8 mouse cellular contexts compared by ENCODE assay signal in the genomic region with DNA sequence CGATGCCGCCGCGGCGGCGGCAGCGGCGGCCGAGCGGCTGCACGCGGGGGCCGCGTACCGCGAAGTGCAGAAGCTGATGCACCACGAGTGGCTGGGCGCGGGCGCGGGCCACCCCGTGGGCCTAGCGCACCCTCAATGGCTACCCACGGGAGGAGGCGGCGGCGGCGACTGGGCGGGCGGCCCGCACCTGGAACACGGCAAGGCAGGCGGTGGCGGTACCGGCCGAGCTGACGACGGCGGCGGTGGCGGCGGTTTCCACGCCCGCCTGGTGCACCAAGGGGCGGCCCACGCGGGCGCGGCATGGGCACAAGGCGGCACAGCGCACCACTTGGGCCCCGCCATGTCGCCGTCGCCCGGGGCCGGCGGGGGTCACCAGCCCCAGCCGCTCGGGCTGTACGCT. TPM values are rescaled to one million over a fixed set of nuclear protein-coding genes. Genes with fewer than 3 reads are reported as not detected.
DNase-seq lines count a peak whose midpoint lies in the region; ATAC-seq and TF ChIP-seq lines count a peak whose summit lies in the region.

No protein-coding gene starts in this region.

- H3K4me3 ChIP-seq in lung, embryonic 15.5 days: peak overlapping the region; percentile 60
- peak overlapping the region; percentile 43 for H3K4me3 ChIP-seq in hindbrain, postnatal 0 days (ENCODE audit: low read length)
- peak overlapping the region; percentile 51 for H3K4me3 ChIP-seq in midbrain, postnatal 0 days (ENCODE audit: low read depth, low read length)

- TF ChIP-seq CTCF in hindbrain, postnatal 0 days (IDR thresholded peaks at IDR 0.05; ENCODE audit: low read depth): no peak
- no peak for TF ChIP-seq CTCF in midbrain, postnatal 0 days (IDR thresholded peaks at IDR 0.05)

- no peaks in the 10 kb centered on the region for H3K36me3 ChIP-seq in lung, embryonic 15.5 days
- H3K36me3 ChIP-seq in hindbrain, postnatal 0 days (ENCODE audit: insufficient read depth, low read length): no peaks in the 10 kb centered on the region
- no peaks in the 10 kb centered on the region for H3K36me3 ChIP-seq in midbrain, postnatal 0 days (ENCODE audit: insufficient read depth, low read length)

- peak overlapping the region; percentile 97 for H3K4me2 ChIP-seq in lung, embryonic 15.5 days
- peak overlapping the region; percentile 75 for H3K4me2 ChIP-seq in hindbrain, postnatal 0 days (ENCODE audit: low read depth, low read length)
- H3K4me2 ChIP-seq in midbrain, postnatal 0 days (ENCODE audit: low read depth, low read length, poor library complexity, severe bottlenecking): peak overlapping the region; percentile 80

- H3K9ac ChIP-seq in lung, embryonic 15.5 days: no peak overlapping the region
- peak overlapping the region; percentile 40; the same call in 1 of the 2 replicates for H3K9ac ChIP-seq in hindbrain, postnatal 0 days (replicated peaks; ENCODE audit: low read length)
- H3K9ac ChIP-seq in midbrain, postnatal 0 days (replicated peaks; ENCODE audit: low read length, poor library complexity, severe bottlenecking): peak overlapping the region; percentile 60

- peaks cover 34% of the 10 kb centered on the region for H3K4me1 ChIP-seq in lung, embryonic 15.5 days
- H3K4me1 ChIP-seq in hindbrain, postnatal 0 days (ENCODE audit: insufficient read depth, low read length): no peaks in the 10 kb centered on the region; the same call in 1 of the 2 replicates
- H3K4me1 ChIP-seq in midbrain, postnatal 0 days (ENCODE audit: insufficient read depth, low read length): no peaks in the 10 kb centered on the region

- peak; percentile 27 for DNase-seq in adrenal gland, adult 2 months
- DNase-seq in adrenal gland, postnatal 25 days: no peak
- DNase-seq in lung, adult 18-20 months: no peak
- no peak for DNase-seq in hindbrain, postnatal 0 days (ENCODE audit: low spot score)
- DNase-seq in midbrain, postnatal 0 days (ENCODE audit: low spot score): no peak
- no peak for DNase-seq in ovary, adult 18-20 months (ENCODE audit: low spot score)
- DNase-seq in gastrocnemius, postnatal 25 days: no peak

- no peak for ATAC-seq in lung, embryonic 15.5 days (ENCODE audit: borderline replicate concordance, extremely low read depth, low FRiP score, low TSS enrichment)
- ATAC-seq in hindbrain, postnatal 0 days: peak; percentile 25
- ATAC-seq in midbrain, postnatal 0 days (ENCODE audit: low FRiP score): peak; percentile 10; the same call in 1 of the 2 replicates

- H3K27me3 ChIP-seq in lung, embryonic 15.5 days: peaks cover 100% of the 10 kb centered on the region
- H3K27me3 ChIP-seq in hindbrain, postnatal 0 days (ENCODE audit: insufficient read depth, low read length): peaks cover 65% of the 10 kb centered on the region
- H3K27me3 ChIP-seq in midbrain, postnatal 0 days (ENCODE audit: insufficient read depth, low read length): peaks cover 18% of the 10 kb centered on the region; the same call in 1 of the 2 replicates

- no peak overlapping the region for H3K27ac ChIP-seq in lung, embryonic 15.5 days
- H3K27ac ChIP-seq in hindbrain, postnatal 0 days: no peak overlapping the region
- H3K27ac ChIP-seq in midbrain, postnatal 0 days (ENCODE audit: low read depth, low read length): 0 out of 2 replicates have a peak overlapping the region, but pooled peaks have one; percentile 18

- WGBS in lung, embryonic 15.5 days: 2% methylated on average over 48 of the region's 61 CpGs
- under 1% methylated on average over 41 of the region's 61 CpGs for WGBS in hindbrain, postnatal 0 days
- under 1% methylated on average over 43 of the region's 61 CpGs for WGBS in midbrain, postnatal 0 days

- H3K9me3 ChIP-seq in lung, embryonic 15.5 days: no peaks in the 10 kb centered on the region
- H3K9me3 ChIP-seq in hindbrain, postnatal 0 days (ENCODE audit: low read length): no peaks in the 10 kb centered on the region
- no peaks in the 10 kb centered on the region for H3K9me3 ChIP-seq in midbrain, postnatal 0 days (ENCODE audit: low read length)

RNA-seq across cellular contexts. Expression of a gene that starts 1.2 kb away (rescaled TPM):
- total RNA-seq in adrenal gland, adult 2 months (2021): under 1 TPM in 1 of 2 experiments, not detected in 1; 0.10 TPM
- polyA plus RNA-seq in adrenal gland, adult 2 months (2012; rRNA removed): 0.15 and 0.26 TPM in 2 replicates
- total RNA-seq in adrenal gland, postnatal 25 days (2021): not detected in 2 replicates
- polyA plus RNA-seq in lung, embryonic 15.5 days (2015; fragmentation: Nextera tagmentation; extraction: Ambion mirVana): 0.06 and 0.14 TPM in 2 replicates
- total RNA-seq in hindbrain, postnatal 0 days (2014; rRNA removed): 4.8 and 7.0 TPM in 2 replicates
- 4.1 and 6.3 TPM in 2 replicates for polyA plus RNA-seq in hindbrain, postnatal 0 days (2015; fragmentation: Nextera tagmentation; extraction: Ambion mirVana)
- 17.7 and 19.8 TPM in 2 replicates for total RNA-seq in midbrain, postnatal 0 days (2014; rRNA removed)
- polyA plus RNA-seq in midbrain, postnatal 0 days (2015; fragmentation: Nextera tagmentation; extraction: Ambion mirVana): 11.4 and 11.5 TPM in 2 replicates
- under 1 TPM; 0.38 to 0.43 TPM for total RNA-seq in gastrocnemius, postnatal 25 days (2021)

RNA-seq across cellular contexts. Expression of a gene that starts 35.6 kb away (rescaled TPM):
- total RNA-seq in adrenal gland, adult 2 months (2021): 10 to 100 TPM; 33.4 to 33.5 TPM
- 2.0 and 2.1 TPM in 2 replicates for polyA plus RNA-seq in adrenal gland, adult 2 months (2012; rRNA removed)
- 38.1 and 43.0 TPM in 2 replicates for total RNA-seq in adrenal gland, postnatal 25 days (2021)
- 57.7 and 60.8 TPM in 2 replicates for polyA plus RNA-seq in lung, embryonic 15.5 days (2015; fragmentation: Nextera tagmentation; extraction: Ambion mirVana)
- 4.0 and 9.0 TPM in 2 replicates for total RNA-seq in hindbrain, postnatal 0 days (2014; rRNA removed)
- polyA plus RNA-seq in hindbrain, postnatal 0 days (2015; fragmentation: Nextera tagmentation; extraction: Ambion mirVana): 31.2 and 39.0 TPM in 2 replicates
- 10.3 and 10.9 TPM in 2 replicates for total RNA-seq in midbrain, postnatal 0 days (2014; rRNA removed)
- polyA plus RNA-seq in midbrain, postnatal 0 days (2015; fragmentation: Nextera tagmentation; extraction: Ambion mirVana): 30.7 and 31.7 TPM in 2 replicates
- total RNA-seq in gastrocnemius, postnatal 25 days (2021): 10 to 100 TPM; 16.1 to 18.3 TPM

RNA-seq across cellular contexts. Expression of a gene that starts 42.7 kb away (rescaled TPM):
- total RNA-seq in adrenal gland, adult 2 months (2021): 10 to 100 TPM in 1 of 2 experiments, 1 to 10 TPM in 1; 6.6 to 15.7 TPM
- polyA plus RNA-seq in adrenal gland, adult 2 months (2012; rRNA removed): 23.6 and 27.6 TPM in 2 replicates
- total RNA-seq in adrenal gland, postnatal 25 days (2021): 6.7 and 8.7 TPM in 2 replicates
- 5.3 and 9.3 TPM in 2 replicates for polyA plus RNA-seq in lung, embryonic 15.5 days (2015; fragmentation: Nextera tagmentation; extraction: Ambion mirVana)
- total RNA-seq in hindbrain, postnatal 0 days (2014; rRNA removed): 7.1 and 7.3 TPM in 2 replicates
- polyA plus RNA-seq in hindbrain, postnatal 0 days (2015; fragmentation: Nextera tagmentation; extraction: Ambion mirVana): 2.5 and 3.1 TPM in 2 replicates
- total RNA-seq in midbrain, postnatal 0 days (2014; rRNA removed): 5.0 and 6.9 TPM in 2 replicates
- 1.7 and 2.0 TPM in 2 replicates for polyA plus RNA-seq in midbrain, postnatal 0 days (2015; fragmentation: Nextera tagmentation; extraction: Ambion mirVana)
- total RNA-seq in gastrocnemius, postnatal 25 days (2021): 100 to 1,000 TPM; 200 to 220 TPM

RNA-seq across cellular contexts. Expression of a gene that starts 47.2 kb away (rescaled TPM):
- total RNA-seq in adrenal gland, adult 2 months (2021): not detected
- polyA plus RNA-seq in adrenal gland, adult 2 months (2012; rRNA removed): not detected in 2 replicates
- total RNA-seq in adrenal gland, postnatal 25 days (2021): not detected in 2 replicates
- polyA plus RNA-seq in lung, embryonic 15.5 days (2015; fragmentation: Nextera tagmentation; extraction: Ambion mirVana): not detected in 2 replicates
- total RNA-seq in hindbrain, postnatal 0 days (2014; rRNA removed): 0.26 TPM in 1 of 2 replicates, not detected in the other
- 0.23 TPM in 1 of 2 replicates, not detected in the other for polyA plus RNA-seq in hindbrain, postnatal 0 days (2015; fragmentation: Nextera tagmentation; extraction: Ambion mirVana)
- total RNA-seq in midbrain, postnatal 0 days (2014; rRNA removed): not detected in 2 replicates
- 0.19 TPM in 1 of 2 replicates, not detected in the other for polyA plus RNA-seq in midbrain, postnatal 0 days (2015; fragmentation: Nextera tagmentation; extraction: Ambion mirVana)
- not detected for total RNA-seq in gastrocnemius, postnatal 25 days (2021)

RNA-seq across cellular contexts. Expression of a gene that starts 56.8 kb away (rescaled TPM):
- total RNA-seq in adrenal gland, adult 2 months (2021): 10 to 100 TPM; 30.6 to 40.0 TPM
- 2.8 and 3.8 TPM in 2 replicates for polyA plus RNA-seq in adrenal gland, adult 2 months (2012; rRNA removed)
- total RNA-seq in adrenal gland, postnatal 25 days (2021): 40.2 and 46.8 TPM in 2 replicates
- 148 and 151 TPM in 2 replicates for polyA plus RNA-seq in lung, embryonic 15.5 days (2015; fragmentation: Nextera tagmentation; extraction: Ambion mirVana)
- total RNA-seq in hindbrain, postnatal 0 days (2014; rRNA removed): 18.7 and 33.0 TPM in 2 replicates
- 79.7 and 87.9 TPM in 2 replicates for polyA plus RNA-seq in hindbrain, postnatal 0 days (2015; fragmentation: Nextera tagmentation; extraction: Ambion mirVana)
- total RNA-seq in midbrain, postnatal 0 days (2014; rRNA removed): 32.8 and 34.3 TPM in 2 replicates
- polyA plus RNA-seq in midbrain, postnatal 0 days (2015; fragmentation: Nextera tagmentation; extraction: Ambion mirVana): 73.8 and 75.9 TPM in 2 replicates
- 10 to 100 TPM; 10.8 to 11.3 TPM for total RNA-seq in gastrocnemius, postnatal 25 days (2021)

Comparison
In these comparisons a context has a peak if more than half of its experiments do, and no peak if none do; other contexts are left out.
1. RNA of a gene that starts 42.7 kb away (total RNA-seq): 200 to 220 TPM in gastrocnemius, postnatal 25 days; 6.6 to 15.7 TPM in adrenal gland, adult 2 months, 6.7 to 8.7 TPM in adrenal gland, postnatal 25 days, 7.1 to 7.3 TPM in hindbrain, postnatal 0 days and 5.0 to 6.9 TPM in midbrain, postnatal 0 days; every median in the first group is over 10 times any median in the second.
2. Peak in every context shown above with its lines, with median percentiles within 50 percentile points of each other: H3K4me2 ChIP-seq and H3K4me3 ChIP-seq.